Mouse (Mus musculus) CH12.LX (cell line): ENCODE measurements at regions not wholly inside any gene's neighbourhood (a gene's known extent, or its start where the extent isn't known, plus 50 kb on each side); places are given as distances from the start of the nearest gene placed in this dataset.

ENCODE experiments used
- BHLHE40 ChIP-seq: IDR thresholded peaks from 2 replicates; pipeline ENCODE4 v1.6.1; 2011; ENCODE audit warnings: mild to moderate bottlenecking, low read depth, low read length, improper control_type of control experiment
- CTCF ChIP-seq, 2 experiments: IDR thresholded peaks in 1 of 2; conservative IDR thresholded peaks in 1 of 2; 2 replicates each; pipeline ENCODE4 v1.5.1; 2011 to 2012; ENCODE audit warnings: low read depth in 2 of 2, low read length in 2 of 2, improper control_type of control experiment in 1 of 2, inconsistent platforms in 1 of 2, mild to moderate bottlenecking in 1 of 2, moderate library complexity in 1 of 2
- JUND ChIP-seq: conservative IDR thresholded peaks from 2 replicates; pipeline ENCODE4 v1.6.1; 2011; ENCODE audit warnings: low read depth, low read length, improper control_type of control experiment
- MAFK ChIP-seq: IDR thresholded peaks from 2 replicates; pipeline ENCODE4 v1.6.1; 2011; ENCODE audit warnings: low read length, improper control_type of control experiment; ENCODE audit not compliant: insufficient replicate concordance
- MAZ ChIP-seq: IDR thresholded peaks from 2 replicates; pipeline ENCODE4 v1.6.1; 2012; ENCODE audit warnings: low read depth, mild to moderate bottlenecking, inconsistent platforms, low read length, improper control_type of control experiment, moderate library complexity
- MEF2A ChIP-seq: IDR thresholded peaks from 2 replicates; pipeline ENCODE4 v1.6.1; 2014; ENCODE audit warnings: low read depth, mild to moderate bottlenecking, inconsistent platforms, low read length, improper control_type of control experiment, borderline replicate concordance
- MXI1 ChIP-seq: IDR thresholded peaks from 2 replicates; pipeline ENCODE4 v1.6.1; 2011; ENCODE audit warnings: mild to moderate bottlenecking, low read depth, low read length, improper control_type of control experiment
- PAX5 ChIP-seq: IDR thresholded peaks from 2 replicates; pipeline ENCODE4 v1.6.1; 2012; ENCODE audit warnings: low read length, inconsistent platforms, mixed read lengths
- POLR2A ChIP-seq: IDR thresholded peaks from 2 replicates; pipeline ENCODE4 v1.6.1; 2011; ENCODE audit warnings: low read depth, mild to moderate bottlenecking, improper control_type of control experiment, low read length
- TBP ChIP-seq: conservative IDR thresholded peaks from 2 replicates; pipeline ENCODE4 v1.6.1; 2011; ENCODE audit warnings: low read depth, low read length, improper control_type of control experiment
- USF1 ChIP-seq: IDR thresholded peaks from 2 replicates; pipeline ENCODE4 v1.6.1; 2014; ENCODE audit warnings: low read depth, mild to moderate bottlenecking, inconsistent platforms, low read length, improper control_type of control experiment
- USF2 ChIP-seq: conservative IDR thresholded peaks from 2 replicates; pipeline ENCODE4 v1.6.1; 2011; ENCODE audit warnings: low read depth, low read length, improper control_type of control experiment

DNA sequence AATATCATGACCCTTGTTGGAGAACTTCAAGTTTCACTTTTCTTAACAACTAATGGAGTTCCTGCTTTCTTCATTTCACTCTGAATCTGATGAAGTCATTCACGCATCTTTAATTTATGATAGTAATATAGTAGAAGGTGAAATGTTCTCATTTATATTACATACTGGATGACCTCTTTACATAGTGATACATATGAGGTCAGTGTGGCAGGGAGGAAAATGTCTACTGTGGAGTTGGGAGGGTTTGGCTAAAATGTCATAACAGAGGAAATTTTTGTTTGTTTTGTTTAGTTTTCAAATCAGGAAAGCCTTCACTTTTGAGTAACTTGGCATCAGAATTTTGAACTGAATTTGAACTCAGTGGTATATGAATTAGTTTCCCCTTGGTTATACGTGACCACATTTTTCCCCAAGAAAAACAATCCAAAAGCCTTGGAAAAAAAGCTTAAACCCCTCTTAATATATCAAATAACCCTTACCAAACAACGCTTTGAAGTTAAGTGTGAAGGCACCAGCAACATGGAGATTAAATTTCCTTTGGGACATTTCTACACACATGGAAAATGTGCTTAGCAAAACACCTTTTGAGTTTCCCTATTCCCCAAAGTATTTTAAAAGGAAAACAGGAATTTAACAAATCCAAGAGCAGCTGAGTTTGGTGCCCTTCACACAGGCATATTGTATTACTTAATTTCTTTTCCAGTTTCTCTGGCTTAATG is 377.6 kb upstream of the Nrsn1 start:
- TF ChIP-seq PAX5 (no peak), CTCF (conservative IDR thresholded peaks at IDR 0.05 in 1 of 2, IDR thresholded peaks at IDR 0.05 in 1 of 2; ENCODE audit: low read depth in 2 of 2, low read length in 2 of 2) (no peak), POLR2A (no peak), USF1 (no peak), USF2 (no peak), MAFK (no peak), TBP (no peak), MEF2A (no peak), JUND (no peak), MAZ (no peak), BHLHE40 (no peak), MXI1 (no peak)
